Mouse (Mus musculus) stomach, postnatal 0 days (tissue): Measurements from ENCODE around the gene Dnaaf2.

Source experiments
- CTCF ChIP-seq: IDR thresholded peaks from 2 replicates; pipeline ENCODE4 v1.5.1; 2016; ENCODE audit warnings: antibody characterized with exemption, low read depth, mild to moderate bottlenecking, moderate library complexity
- EP300 ChIP-seq: optimal IDR thresholded peaks from 2 replicates; pipeline ENCODE3; 2016; ENCODE audit warnings: antibody characterized with exemption

DNA sequence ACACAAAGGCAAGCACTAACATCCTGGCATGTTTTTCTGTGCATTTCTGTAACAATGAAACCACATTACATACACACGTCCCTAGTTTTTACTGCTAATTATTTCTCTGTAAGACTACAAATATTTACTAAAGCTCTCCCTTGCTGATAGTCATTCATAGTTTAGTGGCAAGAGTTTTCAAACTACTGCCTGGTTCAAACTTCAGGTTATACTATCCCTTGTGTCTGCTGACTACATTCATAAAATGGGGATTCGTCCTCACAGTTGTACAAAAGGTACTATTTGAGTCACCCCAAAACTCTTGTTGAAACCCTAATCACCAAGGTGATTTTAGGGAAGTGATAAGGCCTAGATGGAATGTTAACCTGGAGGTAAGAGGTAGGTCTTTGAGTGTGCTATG lies 42.3 kb downstream of the Dnaaf2 start:
- TF ChIP-seq CTCF (no peak), EP300 (no peak)
